Mouse (Mus musculus) thymus, adult 2 months (tissue): ENCODE results near the gene Rnf4.

Source experiments
- CTCF ChIP-seq: fragments of 200-500 bp; IDR thresholded peaks from 2 replicates; pipeline ENCODE4 v1.5.1; 2012; ENCODE audit warnings: mild to moderate bottlenecking, control low read depth, low read length, moderate library complexity, borderline replicate concordance; ENCODE audit not compliant: control insufficient read depth, poor library complexity, insufficient read depth; ENCODE audit errors: extremely low read depth
- POLR2A ChIP-seq: fragments of 200-500 bp; IDR thresholded peaks from 2 replicates; pipeline ENCODE4 v1.6.1; 2012; ENCODE audit warnings: mild to moderate bottlenecking, low read length, control low read depth, moderate library complexity; ENCODE audit not compliant: control insufficient read depth, poor library complexity, insufficient read depth; ENCODE audit errors: extremely low read depth

DNA sequence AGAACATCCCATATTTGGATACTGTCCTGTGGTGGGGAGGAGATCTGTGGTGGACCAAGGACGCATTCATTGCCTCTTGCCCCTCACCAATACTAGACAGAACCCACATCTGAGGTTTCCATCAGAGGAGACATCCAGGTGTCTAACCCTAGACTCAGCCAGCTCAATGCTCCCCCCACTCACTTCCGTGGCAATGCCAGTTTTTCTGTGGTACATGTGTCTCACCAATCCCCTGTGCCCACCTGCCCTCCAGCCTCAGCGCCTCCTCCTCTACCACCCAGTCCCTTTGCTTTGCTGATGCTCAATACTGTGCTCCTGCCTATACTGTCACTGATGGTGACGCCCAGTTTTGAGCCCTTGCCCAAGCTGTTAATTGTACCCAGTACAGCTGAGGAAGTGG lies 14.9 kb upstream of the Rnf4 start:
- no peak for TF ChIP-seq CTCF
- TF ChIP-seq POLR2A, result no peak
